Mouse (Mus musculus) kidney, postnatal 0 days (tissue): ENCODE measurements around the gene Carmil1. TPM values are rescaled to one million over a fixed set of nuclear protein-coding genes. Genes with fewer than 3 reads are reported as not detected.

Source experiments
- ATAC-seq: fragments of 200-750 bp; cut with Nextera tagmentation; replicated peaks from 2 replicates; pipeline ENCODE4 v1.8.0; 2017; ENCODE audit warnings: low read depth, moderate number of reproducible peaks, moderate TSS enrichment, moderate library complexity; ENCODE audit not compliant: low FRiP score
- DNase-seq: peaks from one replicate; pipeline ENCODE4 v3.0.0-alpha.2; 2016; ENCODE audit warnings: low spot score
- H3K27ac ChIP-seq: fragments of 300-500 bp; sonication (generic); 2 replicates; pipeline ENCODE4 v1.5.1; 2014; ENCODE audit warnings: mild to moderate bottlenecking
- H3K27me3 ChIP-seq: fragments of 300-500 bp; sonication (generic); 2 replicates; pipeline ENCODE4 v1.6.1; 2014; ENCODE audit warnings: low read length, mixed read lengths; ENCODE audit not compliant: insufficient read depth
- H3K36me3 ChIP-seq: fragments of 300-500 bp; sonication (generic); 2 replicates; pipeline ENCODE4 v1.6.1; 2014; ENCODE audit warnings: low read length, mixed read lengths; ENCODE audit not compliant: insufficient read depth
- H3K4me1 ChIP-seq: fragments of 300-500 bp; sonication (generic); replicated peaks from 2 replicates; pipeline ENCODE4 v1.6.1; 2014; ENCODE audit warnings: antibody characterized with exemption, low read length, mixed read lengths; ENCODE audit not compliant: insufficient read depth
- H3K4me2 ChIP-seq: fragments of 300-500 bp; sonication (generic); 2 replicates; pipeline ENCODE4 v1.6.1; 2014; ENCODE audit warnings: mild to moderate bottlenecking, low read length, moderate library complexity, mixed read lengths
- H3K4me3 ChIP-seq: fragments of 300-500 bp; sonication (generic); replicated peaks from 2 replicates; pipeline ENCODE4 v1.5.1; 2014; ENCODE audit warnings: low read depth, low read length
- H3K9ac ChIP-seq: fragments of 300-500 bp; sonication (generic); 2 replicates; pipeline ENCODE4 v1.6.1; 2014; ENCODE audit warnings: low read depth, low read length
- H3K9me3 ChIP-seq: fragments of 300-500 bp; sonication (generic); replicated peaks from 2 replicates; pipeline ENCODE4 v1.6.1; 2016; ENCODE audit warnings: low read length, inconsistent platforms, mixed read lengths
- CTCF ChIP-seq: IDR thresholded peaks from 2 replicates; pipeline ENCODE4 v1.5.1; 2016; ENCODE audit warnings: antibody characterized with exemption, low read depth, mild to moderate bottlenecking, moderate library complexity
- WGBS: fragments of 180-500 bp; shearing (Covaris S2); extraction: QIAGEN DNeasy Blood & Tissue Kit; methylation state at CpG from one replicate; pipeline ENCODE4 v1.1.7; 2014; 5-methylcytosine and 5-hydroxymethylcytosine counted together
- polyA plus RNA-seq: library from polyadenylated mRNA; unstranded; fragments of >200 nt; fragmentation: Nextera tagmentation; extraction: Ambion mirVana; gene quantifications from 2 replicates; pipeline ENCODE4 v1.2.1, GENCODE M21; 2015

Gene Carmil1
- polyA plus RNA-seq, 1 experiment from 2014 or later, result 35.4 TPM

DNA sequence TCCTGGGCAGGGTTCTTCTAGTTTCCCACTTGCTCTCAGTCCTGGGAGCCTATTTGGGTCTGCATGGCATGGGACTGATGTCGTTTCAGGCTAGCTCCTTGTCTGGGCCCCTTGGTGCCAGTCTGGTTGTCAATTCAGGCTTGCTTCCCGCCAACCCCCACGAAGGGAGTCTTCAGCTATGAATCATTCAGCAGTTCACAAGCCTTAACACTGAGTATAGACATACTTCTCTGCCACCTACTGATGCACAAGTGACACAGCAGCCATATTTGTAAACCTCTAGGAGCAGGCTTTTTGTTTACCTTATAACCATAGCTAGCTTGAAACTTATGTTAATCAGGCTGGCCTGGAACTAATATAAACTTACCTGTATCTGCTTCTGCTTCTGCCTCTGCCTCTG is 36.0 kb upstream of the Carmil1 start:
- no peak overlapping the region for H3K27ac ChIP-seq
- 43% methylated on average over 3 of the region's 3 CpGs for WGBS
- no peaks in the 10 kb centered on the region for H3K36me3 ChIP-seq
- no peaks in the 10 kb centered on the region for H3K4me1 ChIP-seq
- no peaks in the 10 kb centered on the region for H3K27me3 ChIP-seq
- H3K9me3 ChIP-seq, result no peaks in the 10 kb centered on the region
- H3K4me2 ChIP-seq, result no peak overlapping the region
- no peak for DNase-seq
- no peak overlapping the region for H3K4me3 ChIP-seq
- ATAC-seq, result no peak
- no peak overlapping the region for H3K9ac ChIP-seq
- peak; percentile 45; the same call in 1 of the 2 replicates for TF ChIP-seq CTCF

DNA sequence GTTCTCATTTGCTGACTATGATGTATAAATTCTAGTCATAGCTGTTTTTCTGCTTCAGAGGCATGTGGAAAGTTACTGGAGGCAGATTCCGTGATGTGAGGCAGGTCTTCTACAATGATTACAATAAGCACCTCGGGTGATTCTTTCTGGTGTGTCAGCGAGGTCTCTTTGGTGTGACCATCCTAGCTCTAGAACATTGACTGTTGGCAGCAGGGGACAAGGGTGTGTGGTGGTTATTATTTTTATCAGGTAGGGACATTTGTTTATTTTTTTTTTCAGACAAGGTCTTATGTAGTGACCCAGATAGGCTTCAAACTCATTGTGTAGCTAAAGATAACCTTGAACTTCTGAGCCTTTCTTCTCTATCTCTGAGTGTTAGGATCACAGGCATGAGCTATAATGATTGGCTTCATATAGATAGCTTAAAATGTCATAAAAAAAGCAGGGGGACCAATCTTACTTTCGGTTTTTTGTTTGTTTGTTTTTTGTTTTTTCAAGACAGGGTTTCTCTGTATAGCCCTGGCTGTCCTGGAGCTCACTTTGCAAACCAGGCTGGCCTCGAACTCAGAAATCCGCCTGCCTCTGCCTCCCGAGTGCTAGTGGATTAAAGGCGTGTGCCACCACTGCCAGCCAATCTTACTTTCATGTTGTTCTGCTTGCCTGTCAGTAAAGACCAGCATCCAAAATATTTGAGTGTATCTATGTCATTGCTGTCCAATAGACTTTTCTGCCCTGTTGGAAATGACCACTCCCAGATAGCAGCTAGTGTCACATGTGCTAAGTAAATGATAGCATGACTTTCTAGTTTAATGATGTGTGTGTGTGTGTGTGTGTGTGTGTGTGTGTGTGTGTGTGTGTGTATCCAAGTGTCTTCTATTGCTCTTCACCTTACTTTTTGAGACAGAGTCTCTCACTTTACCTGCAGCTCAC is 30.7 kb upstream of the Carmil1 start:
- no peak overlapping the region for H3K27ac ChIP-seq
- no peak overlapping the region for H3K9ac ChIP-seq
- H3K36me3 ChIP-seq, result no peaks in the 10 kb centered on the region
- H3K4me3 ChIP-seq, result no peak overlapping the region
- ATAC-seq, result no peak
- H3K27me3 ChIP-seq, result no peaks in the 10 kb centered on the region
- 89% methylated on average over 8 of the region's 8 CpGs for WGBS
- H3K4me2 ChIP-seq, result no peak overlapping the region
- no peak for TF ChIP-seq CTCF
- no peaks in the 10 kb centered on the region for H3K4me1 ChIP-seq
- DNase-seq, result no peak
- H3K9me3 ChIP-seq, result no peaks in the 10 kb centered on the region

DNA sequence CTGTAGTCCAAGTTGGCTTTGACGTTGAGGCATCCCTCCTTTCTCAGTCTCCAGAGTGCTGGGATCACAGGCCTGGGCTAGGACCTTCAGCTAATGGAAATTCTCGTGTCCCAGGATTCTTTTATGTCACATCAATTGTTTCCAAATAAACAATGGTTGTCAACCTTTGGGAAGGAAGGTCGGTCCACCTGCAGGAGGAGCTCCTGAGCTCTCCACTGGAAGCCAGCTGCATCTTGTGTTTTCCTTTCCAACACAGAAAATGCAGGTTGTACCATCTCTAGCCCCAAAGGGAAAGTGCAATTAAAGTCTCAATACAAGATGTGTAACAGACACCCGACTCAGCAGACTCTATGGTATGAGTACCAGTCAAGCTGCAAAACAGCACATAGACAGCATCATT is 25.7 kb upstream of the Carmil1 start:
- H3K27me3 ChIP-seq, result no peaks in the 10 kb centered on the region

DNA sequence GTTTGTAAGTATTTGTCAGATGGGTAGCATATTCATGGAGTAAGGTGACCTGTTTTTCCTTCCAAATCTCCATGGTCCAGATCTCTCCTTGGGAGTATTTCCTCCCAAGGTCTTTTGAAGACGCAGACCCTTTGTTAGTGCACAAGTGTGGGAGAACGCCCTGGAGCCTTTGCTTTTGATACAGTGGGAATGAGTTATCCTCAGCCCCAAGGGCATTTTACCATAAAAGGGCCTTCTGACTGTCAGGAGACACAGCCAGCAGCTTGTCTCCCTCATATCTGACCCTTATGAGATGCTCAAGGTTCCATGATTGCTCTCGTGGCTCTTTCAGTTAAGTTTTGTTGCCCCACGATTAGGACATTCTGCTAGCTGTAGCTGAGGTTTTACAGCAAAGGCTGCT is 24.9 kb upstream of the Carmil1 start:
- no peak for DNase-seq
- Histone ChIP-seq H3K27ac (no peak overlapping the region), H3K27me3 (no peaks in the 10 kb centered on the region), H3K4me1 (no peaks in the 10 kb centered on the region), H3K36me3 (no peaks in the 10 kb centered on the region), H3K9ac (no peak overlapping the region), H3K4me3 (no peak overlapping the region), H3K9me3 (no peaks in the 10 kb centered on the region), H3K4me2 (no peak overlapping the region)
- WGBS, result 73% methylated on average over 4 of the region's 4 CpGs
- no peak for ATAC-seq
- no peak for TF ChIP-seq CTCF

More for the DNA sequence above, 25.7 kb upstream of the Carmil1 start:
- no peak overlapping the region for H3K4me3 ChIP-seq
- no peaks in the 10 kb centered on the region for H3K4me1 ChIP-seq
- peak; percentile 50; the same call in 1 of the 2 replicates for TF ChIP-seq CTCF
- 56% methylated on average over 4 of the region's 4 CpGs for WGBS
- no peaks in the 10 kb centered on the region for H3K36me3 ChIP-seq
- H3K27ac ChIP-seq, result no peak overlapping the region
- H3K9ac ChIP-seq, result no peak overlapping the region
- ATAC-seq (no peak), DNase-seq (no peak)
- H3K4me2 ChIP-seq, result no peak overlapping the region
- H3K9me3 ChIP-seq, result no peaks in the 10 kb centered on the region

DNA sequence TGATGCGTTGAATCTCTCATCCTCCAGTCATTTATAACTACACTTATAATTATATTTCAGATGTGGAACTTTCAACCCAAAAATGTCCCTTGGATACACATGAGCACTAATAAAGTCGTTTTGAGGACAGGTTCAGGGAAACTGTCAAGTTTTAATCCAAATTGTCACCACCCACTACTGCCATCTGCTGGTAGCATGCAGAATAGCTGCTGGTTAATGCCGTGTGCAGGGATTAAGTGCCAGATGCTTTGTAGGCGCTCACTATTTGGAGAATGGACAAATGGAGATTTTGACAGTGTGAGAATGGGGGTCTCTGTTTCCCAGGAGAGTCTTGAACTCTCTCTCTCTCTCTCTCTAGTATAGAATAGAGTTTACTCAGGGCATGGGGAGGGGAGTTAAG is 16.7 kb upstream of the Carmil1 start:
- peak; percentile 93 for TF ChIP-seq CTCF
- H3K27ac ChIP-seq, result no peak overlapping the region
- H3K36me3 ChIP-seq, result no peaks in the 10 kb centered on the region
- H3K27me3 ChIP-seq, result no peaks in the 10 kb centered on the region
- DNase-seq (peak; percentile 59), ATAC-seq (no peak)
- H3K9ac ChIP-seq, result no peak overlapping the region
- H3K4me3 ChIP-seq, result no peak overlapping the region
- 12% methylated on average over 4 of the region's 4 CpGs for WGBS
- H3K4me1 ChIP-seq, result no peaks in the 10 kb centered on the region
- H3K9me3 ChIP-seq, result no peaks in the 10 kb centered on the region
- H3K4me2 ChIP-seq, result no peak overlapping the region

DNA sequence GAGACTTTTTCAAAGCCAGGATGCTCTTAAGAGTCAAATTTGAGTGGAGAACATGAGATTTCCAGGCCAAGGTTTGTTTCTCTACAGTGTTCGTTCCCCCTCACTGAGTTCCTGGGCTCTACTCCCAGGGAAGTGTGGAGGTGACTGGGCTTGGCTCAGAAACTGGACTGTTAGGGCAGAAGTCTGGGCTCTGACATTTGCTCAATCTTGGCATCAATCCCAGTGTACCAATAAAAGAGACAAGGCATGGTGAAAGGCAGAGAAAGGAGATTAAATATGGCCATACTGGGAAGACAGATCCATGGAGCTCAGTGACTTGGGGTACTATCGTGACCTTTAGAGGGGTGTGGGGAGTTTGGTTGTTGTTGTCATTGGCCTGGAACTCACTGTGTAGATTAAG is 6.8 kb upstream of the Carmil1 start:
- Histone ChIP-seq H3K4me1 (no peaks in the 10 kb centered on the region), H3K36me3 (no peaks in the 10 kb centered on the region), H3K4me3 (no peak overlapping the region), H3K4me2 (no peak overlapping the region), H3K9me3 (no peaks in the 10 kb centered on the region), H3K9ac (no peak overlapping the region), H3K27me3 (no peaks in the 10 kb centered on the region), H3K27ac (no peak overlapping the region)
- no peak for DNase-seq
- no peak for ATAC-seq
- TF ChIP-seq CTCF, result no peak
- 84% methylated on average over 2 of the region's 2 CpGs for WGBS
